Mouse (Mus musculus) lung, postnatal 0 days (tissue): Measurements from ENCODE around the gene Pde2a. TPM values are rescaled to one million over a fixed set of nuclear protein-coding genes. Genes with fewer than 3 reads are reported as not detected.

Experiments
- ATAC-seq: fragments of 200-750 bp; cut with Nextera tagmentation; 2 replicates; pipeline ENCODE4 v1.8.0; 2017; ENCODE audit warnings: moderate library complexity
- DNase-seq: peaks from one replicate; pipeline ENCODE4 v3.0.0-alpha.2; 2016; ENCODE audit warnings: low spot score
- H3K27ac ChIP-seq: fragments of 300-500 bp; sonication (generic); 2 replicates; pipeline ENCODE4 v1.5.1; 2014; ENCODE audit warnings: antibody characterized with exemption, mild to moderate bottlenecking, low read length, mixed read lengths
- H3K27me3 ChIP-seq: fragments of 300-500 bp; sonication (generic); replicated peaks from 2 replicates; pipeline ENCODE4 v1.6.1; 2014; ENCODE audit warnings: low read length, mixed read lengths; ENCODE audit not compliant: insufficient read depth
- H3K36me3 ChIP-seq: fragments of 300-500 bp; sonication (generic); 2 replicates; pipeline ENCODE4 v1.6.1; 2014; ENCODE audit warnings: low read length, mixed read lengths; ENCODE audit not compliant: insufficient read depth
- H3K4me1 ChIP-seq: fragments of 300-500 bp; sonication (generic); 2 replicates; pipeline ENCODE4 v1.6.1; 2014; ENCODE audit warnings: antibody characterized with exemption, low read depth, low read length, mixed read lengths; ENCODE audit not compliant: insufficient read depth
- H3K4me2 ChIP-seq: fragments of 300-500 bp; sonication (generic); replicated peaks from 2 replicates; pipeline ENCODE4 v1.6.1; 2014; ENCODE audit warnings: low read depth, mild to moderate bottlenecking, low read length, moderate library complexity, mixed read lengths
- H3K4me3 ChIP-seq: fragments of 300-500 bp; sonication (generic); 2 replicates; pipeline ENCODE4 v1.5.1; 2014; ENCODE audit warnings: low read depth, low read length
- H3K9ac ChIP-seq: fragments of 300-500 bp; sonication (generic); replicated peaks from 2 replicates; pipeline ENCODE4 v1.6.1; 2014; ENCODE audit warnings: low read depth, mild to moderate bottlenecking
- H3K9me3 ChIP-seq: fragments of 300-500 bp; sonication (generic); 2 replicates; pipeline ENCODE4 v1.6.1; 2016; ENCODE audit warnings: low read length, mixed read lengths
- CTCF ChIP-seq: IDR thresholded peaks from 2 replicates; pipeline ENCODE4 v1.5.1; 2016; ENCODE audit warnings: antibody characterized with exemption, mild to moderate bottlenecking
- EP300 ChIP-seq: IDR thresholded peaks from 2 replicates; pipeline ENCODE4 v1.6.1; 2016; ENCODE audit warnings: antibody characterized with exemption, mild to moderate bottlenecking, control low read depth
- WGBS: fragments of 180-500 bp; shearing (Covaris S2); extraction: QIAGEN DNeasy Blood & Tissue Kit; methylation state at CpG from one replicate; pipeline ENCODE4 v1.1.7; 2014; 5-methylcytosine and 5-hydroxymethylcytosine counted together
- polyA plus RNA-seq: library from polyadenylated mRNA; unstranded; fragments of >200 nt; fragmentation: Nextera tagmentation; extraction: Ambion mirVana; gene quantifications from 2 replicates; pipeline ENCODE4 v1.2.1, GENCODE M21; 2015

Gene Pde2a
- polyA plus RNA-seq, 1 experiment from 2014 or later, result 4.3 TPM

DNA sequence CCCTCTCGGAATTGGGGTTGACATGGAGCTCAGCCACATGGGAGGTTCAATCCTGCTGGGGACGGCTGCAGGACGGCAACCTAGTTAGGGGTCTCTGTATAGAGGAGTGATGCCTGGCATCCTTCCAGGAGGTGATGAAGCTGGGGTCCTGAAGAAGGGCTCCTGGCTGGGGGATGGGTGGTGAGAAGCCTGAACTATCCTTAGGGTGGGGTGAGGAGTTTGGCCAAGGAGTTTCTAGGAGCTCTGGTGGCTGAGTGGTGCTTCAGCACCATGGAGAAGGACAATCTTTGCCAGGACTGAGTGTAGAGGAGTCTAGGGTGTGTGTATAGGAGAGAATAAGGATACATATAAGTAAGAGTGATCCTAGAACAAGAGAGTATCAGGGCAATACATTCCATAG is 578 bp downstream of the Pde2a start:
- ATAC-seq (peak; percentile 37; the same call in 1 of the 2 replicates), DNase-seq (peak; percentile 52)
- no peaks in the 10 kb centered on the region for H3K9me3 ChIP-seq
- TF ChIP-seq CTCF, result no peak
- no peak for TF ChIP-seq EP300
- H3K36me3 ChIP-seq, result no peaks in the 10 kb centered on the region
- no peaks in the 10 kb centered on the region; the same call in 1 of the 2 replicates for H3K27me3 ChIP-seq
- H3K27ac ChIP-seq, result no peak overlapping the region
- no peak overlapping the region for H3K4me2 ChIP-seq
- H3K4me1 ChIP-seq, result no peaks in the 10 kb centered on the region
- H3K9ac ChIP-seq, result no peak overlapping the region
- 36% methylated on average over 3 of the region's 3 CpGs for WGBS
- H3K4me3 ChIP-seq, result no peak overlapping the region

DNA sequence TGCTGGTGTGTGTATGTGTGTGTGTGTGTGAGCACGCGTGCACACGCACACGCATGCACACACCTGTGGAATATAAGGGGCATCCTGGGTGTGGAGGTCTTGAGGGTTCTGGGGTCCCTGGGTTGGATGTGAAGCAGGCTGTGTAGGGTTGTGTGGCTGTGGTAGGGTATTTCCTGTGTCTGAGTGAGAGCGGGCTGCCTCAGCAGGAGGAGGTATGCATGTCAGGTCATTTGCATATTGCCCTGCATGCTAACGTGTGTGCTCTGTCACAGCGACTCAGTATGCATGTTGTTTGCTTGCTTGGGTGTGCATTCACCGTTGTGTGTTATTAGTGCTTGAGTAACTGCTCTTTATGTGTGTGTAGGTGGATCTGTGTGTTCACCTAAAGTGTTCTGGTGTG is 1.2 kb downstream of the Pde2a start:
- 87% methylated on average over 8 of the region's 8 CpGs for WGBS
- TF ChIP-seq CTCF (no peak), EP300 (no peak)
- no peak for ATAC-seq
- Histone ChIP-seq H3K4me1 (no peaks in the 10 kb centered on the region), H3K9me3 (no peaks in the 10 kb centered on the region), H3K36me3 (no peaks in the 10 kb centered on the region), H3K27ac (no peak overlapping the region), H3K9ac (no peak overlapping the region), H3K4me2 (no peak overlapping the region), H3K27me3 (no peaks in the 10 kb centered on the region; the same call in 1 of the 2 replicates), H3K4me3 (no peak overlapping the region)
- DNase-seq, result no peak

DNA sequence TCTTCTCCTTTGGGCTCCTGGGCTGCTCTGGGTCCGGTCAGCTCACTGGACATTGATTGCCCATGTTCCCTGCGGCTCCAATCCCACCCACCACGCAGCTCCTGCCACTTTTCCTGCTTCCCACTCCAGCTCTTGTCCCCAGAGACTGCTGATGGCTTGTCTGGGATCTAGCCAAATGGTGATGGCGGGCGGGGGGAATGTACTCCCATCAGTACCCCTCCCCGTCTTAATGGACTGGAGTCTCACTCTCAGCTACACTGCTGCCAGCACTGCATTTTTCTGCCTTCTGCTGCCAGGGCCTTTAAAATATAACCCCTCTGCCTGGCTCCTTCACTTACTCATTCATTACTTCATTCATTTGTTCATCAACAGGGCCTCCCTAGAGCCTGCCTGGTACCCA is 2.5 kb downstream of the Pde2a start:
- no peaks in the 10 kb centered on the region; the same call in 1 of the 2 replicates for H3K27me3 ChIP-seq
- TF ChIP-seq EP300 (no peak), CTCF (no peak)
- WGBS, result 50% methylated on average over 6 of the region's 6 CpGs

DNA sequence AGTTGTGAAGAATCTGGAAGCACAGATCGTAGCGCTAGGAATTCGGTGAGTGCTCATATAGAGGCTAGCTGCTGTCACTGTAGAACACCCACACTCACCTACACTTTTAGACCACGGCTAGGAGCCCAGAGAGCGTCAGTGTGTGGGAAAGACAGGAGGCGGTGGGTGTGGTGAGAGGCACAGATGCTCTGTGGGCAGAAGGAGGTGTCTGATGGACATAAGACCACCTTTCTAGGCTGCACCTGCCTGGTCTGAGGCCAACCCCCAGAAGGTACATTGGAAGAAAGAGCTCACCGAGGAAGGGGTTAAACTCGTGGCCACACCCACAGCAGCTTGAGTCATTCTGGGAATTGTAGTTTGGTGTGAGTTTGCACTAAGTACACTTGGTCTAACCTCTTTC is 5.2 kb downstream of the Pde2a start:
- Histone ChIP-seq H3K27ac (no peak overlapping the region), H3K4me3 (no peak overlapping the region), H3K4me2 (no peak overlapping the region), H3K36me3 (no peaks in the 10 kb centered on the region), H3K9ac (no peak overlapping the region), H3K27me3 (no peaks in the 10 kb centered on the region; the same call in 1 of the 2 replicates), H3K4me1 (no peaks in the 10 kb centered on the region), H3K9me3 (no peaks in the 10 kb centered on the region)
- no peak for ATAC-seq
- TF ChIP-seq CTCF (no peak), EP300 (no peak)
- 56% methylated on average over 8 of the region's 8 CpGs for WGBS
- no peak for DNase-seq

More for the DNA sequence above, 2.5 kb downstream of the Pde2a start:
- Histone ChIP-seq H3K4me3 (no peak overlapping the region), H3K9ac (no peak overlapping the region), H3K4me1 (no peaks in the 10 kb centered on the region), H3K27ac (no peak overlapping the region), H3K36me3 (no peaks in the 10 kb centered on the region), H3K9me3 (no peaks in the 10 kb centered on the region), H3K4me2 (no peak overlapping the region)
- DNase-seq (no peak), ATAC-seq (no peak)

DNA sequence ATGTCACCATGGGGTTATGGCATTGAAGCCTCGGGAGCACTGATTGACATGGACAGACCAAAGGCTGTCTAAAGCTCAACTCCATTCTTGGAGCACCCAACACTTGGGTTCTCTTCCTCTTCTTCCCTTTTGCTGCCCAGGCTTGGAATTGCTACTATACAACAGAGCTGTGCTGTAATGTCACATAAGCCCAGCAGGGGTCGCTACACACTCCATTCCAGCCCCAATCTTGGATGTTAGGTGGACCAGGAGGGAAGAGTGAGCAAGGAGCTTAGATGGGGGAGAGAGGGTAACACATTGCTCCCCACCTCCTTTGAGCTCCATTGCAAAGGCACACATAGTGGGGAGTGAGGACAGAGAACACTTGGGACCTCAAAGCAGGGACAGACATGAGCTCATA is 6.2 kb downstream of the Pde2a start:
- H3K4me2 ChIP-seq, result no peak overlapping the region
- H3K27me3 ChIP-seq, result no peaks in the 10 kb centered on the region; the same call in 1 of the 2 replicates
- ATAC-seq (no peak), DNase-seq (peak; percentile 43)
- no peaks in the 10 kb centered on the region for H3K4me1 ChIP-seq
- no peaks in the 10 kb centered on the region for H3K9me3 ChIP-seq
- TF ChIP-seq EP300 (no peak), CTCF (peak; percentile 91)
- no peaks in the 10 kb centered on the region for H3K36me3 ChIP-seq
- no peak overlapping the region for H3K9ac ChIP-seq
- no peak overlapping the region for H3K27ac ChIP-seq
- 6% methylated on average over 2 of the region's 2 CpGs for WGBS
- no peak overlapping the region for H3K4me3 ChIP-seq

DNA sequence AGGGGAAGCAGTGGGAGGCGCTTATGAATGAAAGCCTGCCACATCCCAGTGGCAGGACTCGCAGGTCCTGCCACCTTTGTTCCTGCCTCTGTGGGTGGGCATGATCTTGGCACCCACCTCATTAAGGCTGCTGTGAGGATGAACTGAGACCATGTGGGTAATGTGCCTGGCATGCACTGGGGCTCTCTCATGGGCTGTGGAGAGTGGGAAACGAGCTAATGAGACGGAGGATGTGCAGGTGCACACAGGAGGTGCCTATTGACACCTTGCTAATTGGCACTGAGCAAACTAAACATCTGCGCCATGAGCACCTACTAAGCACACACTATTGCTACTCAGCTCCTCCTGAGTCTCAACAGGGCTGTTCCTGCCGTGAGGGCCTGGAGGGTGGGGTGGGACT is 13.5 kb downstream of the Pde2a start:
- H3K4me1 ChIP-seq, result no peaks in the 10 kb centered on the region
- no peaks in the 10 kb centered on the region for H3K27me3 ChIP-seq
- no peak for DNase-seq
- H3K27ac ChIP-seq, result no peak overlapping the region
- H3K9me3 ChIP-seq, result no peaks in the 10 kb centered on the region
- H3K4me3 ChIP-seq, result no peak overlapping the region
- WGBS, result 48% methylated on average over 6 of the region's 6 CpGs
- H3K9ac ChIP-seq, result no peak overlapping the region
- ATAC-seq, result no peak
- no peak overlapping the region for H3K4me2 ChIP-seq
- H3K36me3 ChIP-seq, result no peaks in the 10 kb centered on the region
- TF ChIP-seq EP300 (no peak), CTCF (no peak)

DNA sequence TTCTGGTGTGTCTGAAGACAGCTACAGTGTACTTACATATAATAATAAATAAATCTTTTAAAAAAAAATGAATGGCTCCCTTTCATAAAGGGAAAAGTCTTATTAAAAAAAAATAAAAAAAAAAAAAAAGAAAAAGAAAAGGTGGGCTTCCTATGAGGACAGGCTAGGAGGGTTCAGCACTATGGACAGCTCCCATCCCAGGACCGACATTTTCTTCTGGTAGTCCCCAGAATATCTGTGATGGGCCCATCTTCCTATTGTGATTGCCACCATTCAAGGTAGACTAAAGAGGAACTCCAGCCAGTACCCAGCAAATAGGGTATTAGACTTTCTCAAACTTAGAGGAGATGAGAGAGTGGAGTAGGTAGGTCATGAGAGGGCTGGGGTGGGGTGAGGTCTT is 16.4 kb downstream of the Pde2a start:
- Histone ChIP-seq H3K27ac (no peak overlapping the region), H3K36me3 (no peaks in the 10 kb centered on the region), H3K4me3 (no peak overlapping the region), H3K27me3 (no peaks in the 10 kb centered on the region), H3K4me2 (no peak overlapping the region), H3K9ac (no peak overlapping the region), H3K9me3 (no peaks in the 10 kb centered on the region), H3K4me1 (no peaks in the 10 kb centered on the region)
- no peak for ATAC-seq
- WGBS, result 5% methylated on average over 1 of the region's 1 CpGs
- DNase-seq, result no peak
- no peak for TF ChIP-seq EP300
- TF ChIP-seq CTCF, result no peak
